Mouse (Mus musculus) MEL (cell line): Measurements from ENCODE around the gene Nck2. TPM values are rescaled to one million over a fixed set of nuclear protein-coding genes. Genes with fewer than 3 reads are reported as not detected.

Source experiments
- DNase-seq: peaks from one replicate; pipeline ENCODE4 v3.0.0; 2011; ENCODE audit warnings: low read depth, low spot score
- H3K27ac ChIP-seq: 2 replicates; pipeline ENCODE4 v1.5.1; 2012; ENCODE audit warnings: low read depth, mild to moderate bottlenecking, control low read depth, low read length, moderate library complexity; ENCODE audit not compliant: control insufficient read depth
- H3K27me3 ChIP-seq, 2 experiments: fragments of 150-350 bp in 1 of 2; sonication (generic) in 1 of 2; 2 replicates each; pipeline ENCODE4 v1.6.1; 2012; ENCODE audit warnings: low read length in 2 of 2, mild to moderate bottlenecking in 2 of 2, improper control_type of control experiment in 1 of 2, moderate library complexity in 1 of 2; ENCODE audit not compliant: insufficient read depth in 2 of 2, control insufficient read depth in 1 of 2
- H3K36me3 ChIP-seq, 2 experiments: 2 replicates each; pipeline ENCODE4 v1.6.1; 2012 to 2014; ENCODE audit warnings: low read length in 2 of 2, improper control_type of control experiment in 1 of 2, inconsistent platforms in 1 of 2, mild to moderate bottlenecking in 1 of 2; ENCODE audit not compliant: insufficient read depth in 2 of 2, control insufficient read depth in 1 of 2
- H3K4me1 ChIP-seq, 2 experiments: fragments of 150-350 bp in 1 of 2; sonication (generic) in 1 of 2; 2 replicates each; pipeline ENCODE4 v1.6.1; 2012; ENCODE audit warnings: low read length in 2 of 2, improper control_type of control experiment in 1 of 2, mild to moderate bottlenecking in 1 of 2; ENCODE audit not compliant: insufficient read depth in 2 of 2, control insufficient read depth in 1 of 2
- H3K4me3 ChIP-seq, 2 experiments: fragments of 150-350 bp in 1 of 2; sonication (generic) in 1 of 2; 2 replicates each; pipeline ENCODE4 v1.5.1; 2012; ENCODE audit warnings: low read depth in 2 of 2, low read length in 2 of 2, mild to moderate bottlenecking in 2 of 2, moderate library complexity in 2 of 2, control low read depth in 1 of 2, improper control_type of control experiment in 1 of 2; ENCODE audit not compliant: control insufficient read depth in 1 of 2, insufficient read depth in 1 of 2
- H3K79me2 ChIP-seq: 2 replicates; pipeline ENCODE4 v1.6.1; 2012; ENCODE audit warnings: mild to moderate bottlenecking, low read length, moderate library complexity; ENCODE audit not compliant: control insufficient read depth, poor library complexity, insufficient read depth
- H3K9ac ChIP-seq: 2 replicates; pipeline ENCODE4 v1.6.1; 2012; ENCODE audit warnings: low read depth, mild to moderate bottlenecking, control low read depth, low read length, moderate library complexity; ENCODE audit not compliant: control insufficient read depth, poor library complexity, severe bottlenecking
- H3K9me3 ChIP-seq: fragments of 150-350 bp; sonication (generic); replicated peaks from 2 replicates; pipeline ENCODE4 v1.6.1; 2012; ENCODE audit warnings: mild to moderate bottlenecking, low read length, improper control_type of control experiment, moderate library complexity; ENCODE audit not compliant: insufficient read depth
- BHLHE40 ChIP-seq: IDR thresholded peaks from 2 replicates; pipeline ENCODE4 v1.6.1; 2012; ENCODE audit warnings: low read depth, mild to moderate bottlenecking, inconsistent platforms, low read length, improper control_type of control experiment, borderline replicate concordance
- CHD1 ChIP-seq: IDR thresholded peaks from 2 replicates; pipeline ENCODE4 v1.6.1; 2012; ENCODE audit warnings: low read depth, mild to moderate bottlenecking, inconsistent platforms, low read length, improper control_type of control experiment
- CHD2 ChIP-seq: IDR thresholded peaks from 2 replicates; pipeline ENCODE4 v1.6.1; 2011; ENCODE audit warnings: low read length, improper control_type of control experiment
- CTCF ChIP-seq, 3 experiments: IDR thresholded peaks in 2 of 3; conservative IDR thresholded peaks in 1 of 3; 2 replicates each; pipeline ENCODE4 v1.5.1; 2011 to 2012; ENCODE audit warnings: low read length in 3 of 3, low read depth in 2 of 3, mild to moderate bottlenecking in 2 of 3, improper control_type of control experiment in 1 of 3, inconsistent platforms in 1 of 3, mixed read lengths in 1 of 3, moderate library complexity in 1 of 3; ENCODE audit not compliant: control insufficient read depth in 1 of 3, insufficient read depth in 1 of 3, poor library complexity in 1 of 3, severe bottlenecking in 1 of 3
- GABPA ChIP-seq: IDR thresholded peaks from 2 replicates; pipeline ENCODE4 v1.6.1; 2012; ENCODE audit warnings: low read depth, mild to moderate bottlenecking, inconsistent platforms, low read length, improper control_type of control experiment, moderate library complexity
- GATA1 ChIP-seq: IDR thresholded peaks from 2 replicates; pipeline ENCODE4 v1.6.1; 2011; ENCODE audit warnings: low read depth, low read length, improper control_type of control experiment
- KAT2A ChIP-seq: conservative IDR thresholded peaks from 2 replicates; pipeline ENCODE4 v1.6.1; 2012; ENCODE audit warnings: low read depth, low read length, improper control_type of control experiment, inconsistent platforms
- MAFK ChIP-seq: IDR thresholded peaks from 2 replicates; pipeline ENCODE4 v1.6.1; 2011; ENCODE audit warnings: low read depth, mild to moderate bottlenecking, low read length, improper control_type of control experiment, borderline replicate concordance
- MAX ChIP-seq: IDR thresholded peaks from 2 replicates; pipeline ENCODE4 v1.6.1; 2011; ENCODE audit warnings: low read length, improper control_type of control experiment
- MEF2A ChIP-seq: IDR thresholded peaks from 2 replicates; pipeline ENCODE4 v1.6.1; 2014; ENCODE audit warnings: low read depth, mild to moderate bottlenecking, inconsistent platforms, low read length, improper control_type of control experiment; ENCODE audit not compliant: poor library complexity, insufficient replicate concordance, severe bottlenecking; ENCODE audit errors: extremely low read depth
- MYC ChIP-seq: IDR thresholded peaks from 2 replicates; pipeline ENCODE4 v1.6.1; 2011; ENCODE audit warnings: low read depth, mild to moderate bottlenecking, low read length, improper control_type of control experiment, moderate library complexity
- TCF12 ChIP-seq: IDR thresholded peaks from 2 replicates; pipeline ENCODE4 v1.6.1; 2014; ENCODE audit warnings: low read depth, mild to moderate bottlenecking, inconsistent platforms, low read length, improper control_type of control experiment, moderate library complexity
- USF1 ChIP-seq: IDR thresholded peaks from 2 replicates; pipeline ENCODE4 v1.6.1; 2014; ENCODE audit warnings: low read depth, mild to moderate bottlenecking, inconsistent platforms, low read length, improper control_type of control experiment, moderate library complexity
- USF2 ChIP-seq, 2 experiments: IDR thresholded peaks; 2 replicates each; pipeline ENCODE4 v1.6.1; 2011 to 2012; ENCODE audit warnings: improper control_type of control experiment in 2 of 2, low read length in 2 of 2, borderline replicate concordance in 1 of 2, inconsistent platforms in 1 of 2, low read depth in 1 of 2, mild to moderate bottlenecking in 1 of 2; ENCODE audit not compliant: insufficient read depth in 1 of 2
- ZKSCAN1 ChIP-seq: IDR thresholded peaks from 2 replicates; pipeline ENCODE4 v1.6.1; 2012; ENCODE audit warnings: low read depth, mild to moderate bottlenecking, inconsistent platforms, low read length, improper control_type of control experiment, moderate library complexity
- ZNF384 ChIP-seq: IDR thresholded peaks from 2 replicates; pipeline ENCODE4 v1.6.1; 2012; ENCODE audit warnings: low read depth, mild to moderate bottlenecking, inconsistent platforms, low read length, improper control_type of control experiment
- polyA plus RNA-seq, 2 experiments: library from polyadenylated mRNA; stranded (reverse) in 1 of 2; unstranded in 1 of 2; fragments of >175 nt in 1 of 2; fragments of >200 nt in 1 of 2; gene quantifications; 2 replicates each; pipeline versions ENCODE4 v1.2.1 to v1.2.4; 2012; ENCODE audit warnings: low replicate concordance in 2 of 2, low read depth in 1 of 2; ENCODE audit not compliant: insufficient read length in 2 of 2, insufficient read depth in 1 of 2, missing spikeins in 1 of 2
- total RNA-seq: library from RNA; depleted of rRNA; stranded (reverse); fragments of 300-350 nt; gene quantifications from 2 replicates; pipeline ENCODE4 v1.2.3, GENCODE M21; 2012

Nck2 gene
- total and polyA plus RNA-seq, 3 experiments: 9.4 to 12.4 TPM; not detected in 1

- H3K4me3 ChIP-seq: no peak overlapping the region
- no peak overlapping the region for H3K9ac ChIP-seq
- H3K79me2 ChIP-seq: 0 out of 2 replicates have a peak, but pooled peaks cover 2% of the 10 kb centered on the region
- peaks cover 14 to 17% of the 10 kb centered on the region in 2 experiments for H3K4me1 ChIP-seq
- H3K36me3 ChIP-seq: peaks cover 0 to 16% of the 10 kb centered on the region in 2 experiments; a peak in 2 of 4 replicates
- H3K27ac ChIP-seq: no peak overlapping the region
- H3K27me3 ChIP-seq: no peaks in the 10 kb centered on the region
- DNase-seq: no peak
- TF ChIP-seq GATA1 (no peak), CHD1 (no peak), GABPA (no peak), USF2 (IDR thresholded peaks at IDR 0.05; ENCODE audit: borderline replicate concordance in 1 of 2, insufficient read depth in 1 of 2, low read depth in 1 of 2, low read length in 2 of 2) (no peak), MEF2A (no peak), ZNF384 (no peak), KAT2A (no peak), ZKSCAN1 (no peak), TCF12 (no peak), CTCF (IDR thresholded peaks at IDR 0.05 in 2 of 3, conservative IDR thresholded peaks at IDR 0.05 in 1 of 3; ENCODE audit: control insufficient read depth in 1 of 3, insufficient read depth in 1 of 3, low read depth in 2 of 3, low read length in 3 of 3, poor library complexity in 1 of 3, severe bottlenecking in 1 of 3) (no peak), MYC (no peak), MAX (no peak), CHD2 (no peak), USF1 (no peak), MAFK (no peak)
- TF ChIP-seq, all 39 proteins: peak for 0
- H3K9me3 ChIP-seq: no peaks in the 10 kb centered on the region
These were observed 57.8 kb downstream of the Nck2 start for GRCm38 (mm10) chr1:43501920-43502791.

- peaks cover 0 to 16% of the 10 kb centered on the region in 2 experiments; a peak in 2 of 4 replicates for H3K36me3 ChIP-seq
- no peak for DNase-seq
- no peaks in the 10 kb centered on the region for H3K9me3 ChIP-seq
- no peak overlapping the region for H3K4me3 ChIP-seq
- H3K4me1 ChIP-seq: peaks cover 14 to 17% of the 10 kb centered on the region in 2 experiments
- no peak overlapping the region for H3K9ac ChIP-seq
- no peaks in the 10 kb centered on the region for H3K27me3 ChIP-seq
- H3K27ac ChIP-seq: no peak overlapping the region
- 0 out of 2 replicates have a peak, but pooled peaks cover 2% of the 10 kb centered on the region for H3K79me2 ChIP-seq
- 0 out of 2 replicates have a peak, but pooled peaks have one; percentile 14 for TF ChIP-seq USF1
- peak; percentile 83; the same call in 1 of the 2 replicates for TF ChIP-seq BHLHE40
- 0 out of 2 replicates have a peak, but pooled peaks have one; percentile 24 for TF ChIP-seq GATA1
- no peak for TF ChIP-seq TCF12
These were observed 58.4 kb downstream of the Nck2 start for GRCm38 (mm10) chr1:43502792-43503146.
